Mouse (Mus musculus): ENCODE measurements around the gene Vwa7.
"Not testable (repeated sequence)": the region's sequence is repeated elsewhere in the genome, so short reads cannot be mapped to it uniquely, and the experiment has no call there.

The Vwa7 gene

DNA sequence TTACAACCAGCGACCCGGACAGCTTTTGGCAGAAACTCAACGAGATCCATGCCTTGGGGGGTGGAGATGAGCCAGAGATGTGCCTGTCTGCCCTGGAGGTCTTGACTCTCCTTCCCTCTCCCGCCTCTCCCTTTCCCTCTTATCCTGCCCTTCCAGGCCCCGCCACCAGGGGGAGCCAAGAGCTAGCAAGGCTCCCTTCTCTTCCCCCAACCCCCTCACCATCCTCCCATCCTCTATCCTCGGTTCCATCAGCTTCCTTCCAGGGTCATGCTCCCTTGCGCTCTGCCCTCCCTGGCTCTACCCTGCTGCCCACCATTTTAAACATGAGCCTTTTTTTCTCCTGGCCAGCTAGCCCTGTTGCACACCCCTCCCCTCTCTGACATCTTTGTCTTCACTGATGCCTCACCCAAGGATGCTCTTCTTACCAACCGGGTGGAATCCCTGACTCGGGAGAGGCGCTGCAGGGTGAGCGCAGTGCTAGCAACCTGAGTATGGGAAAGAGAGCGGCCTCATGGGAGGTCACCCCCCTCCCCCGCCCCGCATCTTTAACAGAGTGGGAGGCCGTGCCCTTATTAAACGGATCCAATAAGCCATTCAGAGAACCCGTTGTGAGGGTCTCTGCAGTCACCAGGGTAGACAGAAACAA is 4.9 kb downstream of the Vwa7 start:
- DNase-seq (ENCODE audit: extremely low read depth, low read depth, low spot score), result no peak

DNA sequence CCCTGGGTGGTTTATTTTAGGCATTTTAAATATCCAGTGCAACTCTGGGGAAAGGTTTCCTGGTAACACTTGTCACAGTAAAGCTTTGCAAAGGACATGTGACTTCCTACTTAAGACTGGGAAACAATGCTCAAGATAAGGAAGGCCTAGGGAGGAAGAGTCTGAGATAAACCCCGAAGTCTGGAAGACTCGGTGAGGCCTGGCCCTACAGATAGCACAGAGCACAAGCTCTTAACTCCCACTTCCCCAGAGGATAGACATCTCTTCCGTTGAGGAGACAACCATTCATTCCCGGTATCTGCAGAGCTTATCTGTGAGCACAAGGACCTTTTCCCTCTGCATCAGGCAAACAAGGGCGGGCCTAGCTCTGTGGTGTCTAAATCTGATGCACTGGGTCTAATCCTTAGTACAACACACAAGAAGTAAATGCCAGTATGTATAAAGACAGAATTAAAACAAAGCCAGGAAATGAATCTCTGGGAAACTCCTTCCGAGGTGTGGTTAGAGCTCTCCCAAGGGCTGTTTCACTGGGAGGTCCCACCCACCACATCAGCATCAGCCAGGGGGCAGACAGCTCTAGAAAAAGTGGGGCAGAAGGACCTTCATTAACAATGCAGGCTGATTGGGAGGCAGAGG is 5.6 kb downstream of the Vwa7 start:
- DNase-seq (ENCODE audit: extremely low read depth, low read depth, low spot score), result no peak

DNA sequence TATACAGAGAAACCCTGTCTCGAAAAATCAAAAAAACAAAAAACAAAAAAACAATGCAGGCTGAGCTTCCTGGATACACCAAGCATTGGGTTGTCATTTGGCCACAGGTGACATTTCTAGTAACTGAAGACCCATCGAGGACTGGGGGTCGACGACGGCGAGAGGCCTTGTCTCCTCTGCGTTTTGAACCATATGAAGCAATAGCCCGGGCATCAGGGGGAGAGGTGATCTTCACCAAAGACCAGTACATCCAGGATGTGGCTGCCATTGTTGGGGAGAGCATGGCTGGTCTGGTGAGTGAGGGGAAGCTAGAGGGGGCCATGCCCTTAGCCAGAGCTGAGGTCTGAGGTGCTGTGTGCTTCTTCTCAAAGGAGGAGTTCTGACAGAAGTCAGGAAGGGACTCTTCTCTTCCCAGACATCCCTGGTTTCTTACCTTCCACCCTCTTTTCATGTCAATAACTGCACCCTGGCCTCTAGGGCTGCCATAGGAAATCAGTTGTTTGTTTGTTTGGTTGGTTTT is 6.2 kb downstream of the Vwa7 start:
- DNase-seq (ENCODE audit: extremely low read depth, low read depth, low spot score), result no peak

DNA sequence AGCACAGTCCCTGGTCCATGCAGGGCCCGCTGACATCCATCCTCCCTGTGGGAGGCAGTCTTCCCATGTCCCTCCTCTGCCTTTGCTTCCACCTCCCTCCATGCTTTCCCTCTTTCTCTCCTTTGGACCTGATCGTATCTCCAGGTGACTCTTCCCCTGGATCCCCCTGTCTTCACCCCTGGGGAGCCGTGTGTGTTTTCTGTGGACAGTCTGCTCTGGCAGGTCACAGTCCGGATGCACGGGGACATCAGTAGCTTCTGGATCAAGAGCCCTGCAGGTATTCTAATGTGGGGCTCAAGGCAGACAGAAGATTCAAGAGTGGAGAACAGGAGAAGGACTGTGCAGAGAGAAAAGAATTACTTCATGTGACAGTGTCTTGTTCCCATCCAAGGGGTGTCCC is 6.8 kb downstream of the Vwa7 start:
- DNase-seq (ENCODE audit: extremely low read depth, low read depth, low spot score), result no peak

DNA sequence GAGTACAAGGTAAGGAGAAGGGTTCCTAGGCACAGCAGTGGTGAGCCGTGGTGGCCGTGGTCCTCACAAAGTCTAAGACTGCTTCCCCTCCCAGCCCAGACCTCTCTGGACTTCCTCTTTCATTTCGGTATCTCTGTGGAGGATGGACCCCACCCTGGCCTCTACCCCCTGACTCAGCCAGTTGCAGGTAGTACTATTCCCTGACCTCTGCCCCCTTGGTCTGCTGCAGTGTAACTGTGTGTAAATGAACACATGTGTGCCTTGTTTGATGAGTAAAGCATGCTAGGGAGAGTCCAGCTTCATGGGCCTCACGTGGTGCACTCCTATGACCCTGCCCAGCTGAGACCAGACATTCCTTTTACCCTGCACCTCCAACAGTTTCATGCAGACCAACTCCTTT is 7.4 kb downstream of the Vwa7 start:
- no peak for DNase-seq (ENCODE audit: extremely low read depth, low read depth, low spot score)

DNA sequence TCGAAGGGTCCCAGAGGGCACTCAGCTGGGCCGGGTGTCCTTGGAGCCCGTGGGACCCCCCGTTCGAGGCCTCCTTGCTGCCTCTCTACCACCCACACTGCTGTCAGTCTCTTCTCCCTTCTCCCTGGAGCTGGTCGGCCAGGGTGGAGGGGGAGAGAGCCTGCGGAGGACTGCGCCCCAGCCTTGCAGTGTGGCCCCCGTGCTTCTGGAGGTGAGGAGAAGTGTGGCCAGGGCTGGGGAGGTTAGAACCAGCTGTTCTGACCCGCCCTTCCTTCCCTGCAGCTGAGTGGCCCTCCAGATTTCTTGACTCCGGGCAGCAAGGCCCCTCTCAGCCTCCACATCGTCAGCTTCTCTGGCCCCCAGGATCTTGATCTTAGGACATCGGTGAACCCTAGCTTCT is 7.9 kb downstream of the Vwa7 start:
- no peak for DNase-seq (ENCODE audit: extremely low read depth, low read depth, low spot score)

DNA sequence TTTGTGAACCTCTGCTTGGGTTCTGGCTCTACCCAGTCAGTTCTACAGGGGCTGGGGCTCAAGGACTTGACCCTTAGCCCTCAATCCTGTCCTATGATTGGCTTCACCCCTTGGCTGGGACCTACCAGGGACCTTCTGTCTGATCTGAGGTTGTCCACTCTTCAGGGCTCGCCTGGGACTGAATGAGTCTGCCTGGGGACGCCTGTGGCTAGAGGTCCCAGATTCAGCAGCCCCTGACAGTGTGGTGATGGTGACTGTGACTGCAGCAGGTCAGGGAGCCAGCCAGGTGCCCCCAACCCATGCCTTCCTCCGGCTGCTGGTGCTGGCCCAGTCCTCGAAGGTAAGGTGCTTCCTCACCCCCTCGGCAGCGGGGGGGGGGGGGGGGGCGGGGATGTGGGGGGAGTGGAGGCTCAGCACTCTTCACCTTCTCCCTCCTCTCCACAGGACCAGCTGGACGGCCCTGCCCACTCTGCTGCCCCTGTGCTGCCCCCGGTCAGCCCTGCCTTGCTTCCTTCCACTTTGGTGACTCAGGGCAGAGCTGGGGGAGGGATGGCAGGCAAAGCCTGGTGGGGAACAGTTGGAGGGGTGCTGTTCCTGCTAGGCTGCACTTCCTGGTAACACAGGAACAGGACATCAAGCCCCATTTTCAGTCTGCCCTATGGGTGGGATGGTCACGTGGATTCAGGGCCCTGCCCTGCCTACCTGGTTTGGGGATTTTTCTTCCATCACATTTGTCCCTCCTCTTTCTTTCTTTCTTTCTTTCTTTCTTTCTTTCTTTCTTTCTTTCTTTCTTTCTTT is 8.5 kb downstream of the Vwa7 start:
- no peak for DNase-seq (ENCODE audit: extremely low read depth, low read depth, low spot score)

DNA sequence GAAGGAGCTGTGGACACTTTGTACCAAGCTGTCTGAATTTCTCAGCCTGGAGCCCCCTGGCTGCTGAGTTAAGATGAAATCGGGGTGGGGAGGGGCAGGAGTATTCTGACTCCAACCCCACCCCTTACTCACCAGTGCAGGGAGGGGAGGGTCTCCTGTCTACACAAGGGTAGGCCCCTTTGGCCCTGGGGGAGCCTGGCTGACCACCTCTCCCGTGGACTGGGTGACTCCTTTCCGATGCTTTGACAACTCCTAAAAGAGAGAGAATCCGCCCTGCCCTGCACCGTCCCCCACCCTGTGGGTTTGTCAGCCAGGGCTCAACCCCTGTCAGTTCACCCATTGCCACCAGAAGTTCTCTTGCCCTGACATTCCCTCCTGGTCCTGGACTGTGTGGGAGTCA is 9.8 kb downstream of the Vwa7 start:
- no peak for DNase-seq (ENCODE audit: extremely low read depth, low read depth, low spot score)

DNA sequence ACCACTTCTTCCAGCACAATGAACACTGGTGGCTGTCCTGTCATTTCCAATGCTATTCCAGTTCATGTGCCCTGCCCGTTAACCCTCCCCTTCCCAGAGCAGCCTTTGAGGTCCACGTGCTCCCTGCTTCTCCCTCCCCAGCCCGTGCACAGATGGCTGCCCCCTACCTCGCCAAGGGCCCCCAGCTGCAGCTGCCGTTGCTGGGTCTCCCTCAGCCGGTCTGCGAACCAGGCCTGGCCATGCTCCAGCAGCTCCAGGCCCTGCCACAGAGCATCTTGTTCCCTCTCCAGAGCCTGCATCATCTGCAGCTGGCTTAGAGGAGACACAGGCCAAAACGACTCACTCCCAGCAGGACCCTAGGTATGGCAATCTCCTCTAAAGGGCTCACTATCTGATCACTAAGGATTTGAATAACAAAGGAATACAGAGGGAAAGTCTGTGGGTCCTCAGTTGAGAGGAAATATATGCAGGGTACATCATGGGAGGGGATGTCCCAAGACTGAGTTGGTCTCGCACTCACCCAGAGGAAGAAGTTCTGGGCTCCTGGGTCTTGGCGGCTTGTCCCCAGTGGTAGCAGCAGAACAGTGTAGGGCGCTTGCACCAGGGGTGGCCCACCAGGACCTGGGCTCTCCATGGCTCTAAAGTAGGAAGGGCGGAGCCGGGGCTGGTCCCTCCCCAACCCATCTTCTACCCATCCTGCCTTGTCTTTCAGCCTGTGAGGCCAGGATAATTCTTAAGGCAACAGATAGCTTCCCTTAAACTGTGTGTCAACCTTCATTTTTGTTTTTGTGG is 11.1 kb downstream of the Vwa7 start, which contains the start of gene Sapcd1:
Gene Sapcd1 (minus strand): TSS at position 740 of the 792 bp plus-strand sequence.
- DNase-seq (ENCODE audit: extremely low read depth, low read depth, low spot score), result no peak

DNA sequence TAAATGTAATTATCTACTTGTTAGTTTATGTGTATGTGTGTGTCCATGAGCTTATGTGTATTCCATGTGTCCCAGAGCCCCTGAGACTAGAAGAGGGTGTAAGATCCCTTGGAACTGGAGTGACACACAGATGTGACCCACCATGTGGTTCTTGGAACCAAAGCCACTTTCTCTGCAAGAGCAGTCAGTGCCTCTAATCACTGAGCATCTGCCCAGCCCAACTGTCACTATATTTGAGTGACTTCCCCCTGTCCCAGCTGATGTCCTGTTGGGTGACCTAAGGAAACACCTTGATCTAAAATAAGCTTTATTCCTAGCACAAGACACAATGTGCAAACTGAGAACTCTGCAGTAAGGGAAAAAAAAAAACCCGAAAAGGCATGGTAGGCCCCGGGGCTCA is 11.9 kb downstream of the Vwa7 start:
- no peak for DNase-seq (ENCODE audit: extremely low read depth, low read depth, low spot score)

DNA sequence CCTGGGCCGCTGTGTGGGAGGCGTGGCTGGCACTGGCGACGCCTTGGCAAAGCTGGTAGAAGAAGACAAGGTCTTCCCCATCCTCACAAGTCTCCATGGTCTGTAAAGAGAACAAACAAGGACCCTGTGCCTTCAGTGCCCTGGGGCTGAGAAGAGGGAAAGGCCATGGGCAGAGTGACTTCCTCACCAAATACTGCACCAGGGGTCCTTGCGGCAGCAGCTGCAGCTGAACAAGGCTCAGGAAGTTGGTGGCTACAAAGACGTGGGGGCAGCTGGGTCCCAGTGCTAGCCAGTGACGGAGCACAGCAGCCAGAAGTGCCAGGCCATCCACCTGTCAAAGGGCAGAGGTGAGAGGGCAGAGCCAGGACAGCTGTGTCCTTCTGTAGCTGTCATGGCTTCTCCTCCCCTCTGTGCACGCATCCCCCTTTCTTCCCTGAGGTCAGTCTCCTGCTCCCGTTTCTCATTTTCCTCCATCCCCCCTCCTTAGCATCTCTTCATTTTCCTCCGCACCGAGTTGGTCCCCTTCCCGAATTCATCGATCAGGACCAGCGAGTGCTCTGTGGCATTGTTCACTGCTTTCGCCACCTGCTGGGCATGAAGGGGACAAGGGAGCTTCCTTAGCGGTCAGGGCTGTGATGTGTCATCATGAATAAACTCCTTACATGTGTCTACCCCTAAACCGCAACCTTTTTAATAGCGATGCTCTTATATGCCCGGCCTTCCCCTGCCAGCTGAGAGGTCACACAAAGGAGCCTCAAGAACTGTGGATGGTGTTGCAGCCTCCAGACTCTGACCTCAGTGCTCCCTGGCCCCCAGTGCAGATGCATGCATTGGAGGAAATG is 13.5 kb downstream of the Vwa7 start:
- DNase-seq (ENCODE audit: extremely low read depth, low read depth, low spot score), result no peak

DNA sequence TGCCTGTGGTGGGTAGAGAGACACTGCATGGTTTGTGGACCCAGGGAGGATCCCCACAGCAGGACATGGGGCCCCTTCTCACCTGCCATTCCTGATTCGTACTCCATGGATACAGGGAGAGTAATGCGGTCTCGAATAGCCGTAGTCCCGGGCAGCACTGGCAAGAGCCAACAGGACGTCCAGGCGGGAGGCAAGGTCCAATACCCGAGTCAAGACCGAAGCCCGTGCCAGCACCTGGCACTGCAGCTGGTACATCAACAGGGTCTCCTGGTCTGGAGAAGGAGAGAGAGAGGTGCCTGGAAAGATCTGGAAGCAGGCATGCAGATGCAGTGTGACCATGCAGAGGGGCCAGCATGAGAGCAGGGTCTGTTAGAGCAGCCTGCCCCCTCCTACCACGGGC is 14.9 kb downstream of the Vwa7 start:
- no peak for DNase-seq (ENCODE audit: extremely low read depth, low read depth, low spot score)

DNA sequence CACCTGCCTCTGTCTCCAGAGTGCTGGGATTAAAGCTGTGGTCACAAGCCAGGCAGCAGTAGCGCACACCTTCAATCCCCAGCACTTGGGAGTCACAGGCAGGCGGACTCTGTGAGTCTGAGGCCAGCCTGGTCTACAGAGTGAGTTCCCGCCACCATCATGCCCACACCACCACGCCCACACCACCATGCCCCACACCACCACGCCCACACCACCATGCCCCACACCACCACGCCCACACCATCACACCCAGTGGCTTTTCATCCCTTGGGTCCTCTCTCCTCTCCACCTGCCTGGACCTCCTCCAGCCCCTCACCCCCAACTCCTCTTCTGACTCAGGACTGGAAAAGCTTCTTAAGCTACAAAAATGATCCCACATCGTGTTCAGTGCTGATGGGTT is 15.5 kb downstream of the Vwa7 start:
- DNase-seq (ENCODE audit: extremely low read depth, low read depth, low spot score), result no peak

DNA sequence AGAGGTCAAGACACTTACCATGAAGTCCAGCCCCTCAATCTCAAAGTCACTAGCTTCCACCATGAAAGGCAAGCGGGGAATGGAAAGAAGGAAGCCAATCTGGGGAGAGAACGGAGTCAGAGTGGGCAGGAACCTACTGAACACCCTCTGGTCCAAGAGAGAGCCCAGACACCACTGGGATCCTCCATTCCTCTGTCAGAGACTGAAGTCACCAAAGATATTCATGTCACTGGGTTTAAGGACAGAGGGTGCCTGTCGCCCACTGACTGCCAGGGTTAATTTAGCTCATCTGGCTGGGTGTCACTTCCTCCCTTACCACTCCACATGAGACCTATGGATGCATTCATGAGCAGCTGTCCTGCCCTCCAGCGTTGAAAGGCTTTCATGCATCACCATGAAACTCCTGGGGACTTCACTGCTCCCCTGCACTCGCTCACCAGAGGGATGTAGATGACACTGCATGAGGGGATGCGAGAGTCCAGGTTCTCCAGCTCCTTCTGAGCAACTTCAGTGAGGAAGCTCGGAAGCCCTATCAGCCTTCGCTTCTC is 16.0 kb downstream of the Vwa7 start:
- DNase-seq (ENCODE audit: extremely low read depth, low read depth, low spot score), result no peak

DNA sequence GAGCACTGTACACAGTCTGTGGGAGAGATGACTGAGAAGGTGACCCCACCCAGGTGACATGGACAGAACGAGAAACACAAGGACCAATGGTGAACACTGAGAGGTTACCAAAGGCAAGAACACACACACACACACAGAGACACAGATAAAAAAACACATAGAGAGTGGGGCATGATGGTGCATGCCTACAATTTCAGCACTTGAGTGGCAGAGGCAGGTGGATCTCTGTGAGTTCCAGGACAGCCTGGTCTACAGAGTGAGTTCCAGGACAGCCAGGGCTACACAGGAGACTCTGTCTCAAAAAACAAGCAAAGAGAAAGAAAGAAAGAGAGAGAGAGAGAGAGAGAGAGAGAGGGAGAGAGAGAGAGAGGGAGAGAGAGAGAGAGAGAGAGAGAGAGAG is 17.3 kb downstream of the Vwa7 start:
- not testable (repeated sequence) for DNase-seq (ENCODE audit: extremely low read depth, low read depth, low spot score)

DNA sequence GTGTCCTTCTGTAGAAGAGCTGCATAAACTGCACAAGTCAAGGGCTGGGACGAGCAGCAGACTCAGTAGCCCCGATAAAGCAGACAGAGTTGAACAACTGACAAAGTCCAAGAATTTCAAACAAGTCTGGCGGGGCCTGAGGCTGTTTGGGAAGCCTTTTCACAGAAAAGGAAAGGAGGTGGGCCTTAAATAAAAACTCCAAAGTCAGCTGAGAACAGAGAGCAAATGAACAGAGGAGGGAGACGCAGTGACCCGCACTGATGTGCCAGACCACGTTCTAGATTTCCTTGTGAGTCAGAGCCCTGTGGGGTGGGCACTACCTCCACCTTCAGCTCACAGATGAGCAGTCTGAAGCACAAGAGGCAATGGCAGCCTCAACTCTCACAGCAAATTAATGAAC is 18.5 kb downstream of the Vwa7 start:
- DNase-seq (ENCODE audit: extremely low read depth, low read depth, low spot score), result no peak

DNA sequence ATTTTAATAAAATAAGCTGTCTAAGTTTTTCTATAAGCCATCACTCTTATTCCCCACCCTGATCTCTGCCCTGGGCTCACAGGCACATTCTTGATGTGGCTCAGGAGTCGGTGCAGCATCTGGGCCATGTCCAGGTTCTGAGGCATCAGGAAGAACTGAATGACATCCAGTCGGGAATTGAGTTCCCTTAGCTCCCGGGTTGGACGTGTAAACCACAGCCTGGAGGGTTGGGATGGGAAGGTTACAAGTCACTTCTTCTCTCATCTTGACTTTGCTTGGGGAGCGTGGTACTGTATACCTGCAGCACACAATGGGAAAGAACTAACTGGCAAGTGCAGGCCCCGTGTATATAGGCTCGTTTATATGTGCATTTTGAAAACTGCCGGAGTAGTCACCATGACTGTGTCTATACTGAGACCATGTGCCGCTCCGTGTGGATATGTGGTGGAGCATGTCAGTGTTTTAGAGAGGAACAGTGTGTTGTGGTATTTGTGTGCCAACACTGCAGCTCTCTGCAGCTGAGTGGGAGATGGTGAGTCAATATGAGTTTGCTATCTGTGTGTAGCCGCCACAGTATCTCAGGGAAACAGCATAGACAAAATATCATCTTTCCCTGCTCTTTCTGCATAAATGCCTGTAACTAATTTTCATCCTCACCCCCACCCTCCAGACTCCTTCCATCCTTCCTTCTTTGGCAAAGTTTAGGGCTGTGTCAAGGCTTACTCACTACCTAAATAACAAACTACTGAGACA is 22.9 kb downstream of the Vwa7 start:
- no peak for DNase-seq (ENCODE audit: extremely low read depth, low read depth, low spot score)

DNA sequence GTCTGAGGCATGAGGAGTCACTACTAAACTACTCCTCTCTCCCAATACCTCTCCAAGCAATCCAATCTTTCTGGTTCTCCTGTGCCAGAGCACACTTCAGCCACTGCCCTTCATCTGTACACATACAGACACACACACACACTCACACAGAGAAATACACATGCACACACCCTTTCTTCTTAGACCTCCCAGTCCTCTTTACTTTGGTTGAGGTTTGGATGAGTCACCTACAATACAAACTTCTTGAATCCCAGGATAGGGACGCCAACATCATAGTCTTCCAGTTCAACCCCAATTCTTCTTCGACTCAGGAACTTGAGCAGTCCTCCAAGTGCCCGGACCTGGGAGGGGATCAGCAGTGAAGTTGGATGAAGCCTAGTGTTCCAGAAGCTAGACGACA is 27.4 kb downstream of the Vwa7 start:
- no peak for DNase-seq (ENCODE audit: extremely low read depth, low read depth, low spot score)
